Mouse (Mus musculus): Measurements from ENCODE around the gene Memo1. TPM values are rescaled to one million over a fixed set of nuclear protein-coding genes. Genes with fewer than 3 reads are reported as not detected.
"Not testable (repeated sequence)": the region's sequence is repeated elsewhere in the genome, so short reads cannot be mapped to it uniquely, and the experiment has no call there.

Gene Memo1
- polyA plus RNA-seq, 1 experiment from 2014 or later: 99.2 TPM

GRCm38 (mm10) chr17:74304060-74304459, 8.7 kb upstream of the Memo1 start:
- WGBS: 88% methylated on average over 4 of the region's 4 CpGs
- ATAC-seq (ENCODE audit: insufficient read depth): no peak

DNA sequence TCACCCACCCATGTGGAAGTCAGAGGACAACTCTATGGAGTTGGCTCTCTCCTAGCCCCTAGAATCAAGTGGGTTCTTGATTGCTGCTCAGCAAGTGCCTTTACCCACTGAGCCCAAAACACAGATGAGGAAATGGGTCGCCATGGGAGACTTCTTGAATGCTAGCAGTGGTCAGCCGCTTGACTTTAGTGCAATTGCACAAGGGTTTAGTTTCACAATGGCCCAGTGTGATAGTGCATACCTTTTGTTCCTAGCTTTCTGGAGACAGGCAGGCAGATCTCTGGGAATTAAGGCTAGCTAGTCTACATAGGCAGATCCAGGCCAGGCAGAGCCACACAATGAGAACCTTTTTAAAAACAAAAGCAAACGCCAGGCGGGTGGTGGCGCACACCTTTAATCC, 4.8 kb upstream of the Memo1 start:
- Histone ChIP-seq H3K4me2 (no peak overlapping the region), H3K36me3 (ENCODE audit: insufficient read depth) (peaks cover 42% of the 10 kb centered on the region), H3K27ac (ENCODE audit: low read depth) (no peak overlapping the region), H3K9ac (no peak overlapping the region), H3K27me3 (ENCODE audit: insufficient read depth, low read length) (no peaks in the 10 kb centered on the region), H3K4me3 (ENCODE audit: low read depth, low read length) (no peak overlapping the region), H3K4me1 (ENCODE audit: insufficient read depth) (no peaks in the 10 kb centered on the region), H3K9me3 (ENCODE audit: low read depth, low read length) (no peaks in the 10 kb centered on the region)
- no peak for TF ChIP-seq CTCF (IDR thresholded peaks at IDR 0.05; ENCODE audit: low read depth)
- ATAC-seq (ENCODE audit: insufficient read depth): no peak
- WGBS: 92% methylated on average over 5 of the region's 5 CpGs
- no peak for DNase-seq

More at GRCm38 (mm10) chr17:74304060-74304459, 8.7 kb upstream of the Memo1 start:
- DNase-seq: no peak
- no peaks in the 10 kb centered on the region for H3K4me1 ChIP-seq (ENCODE audit: insufficient read depth)
- no peak overlapping the region for H3K27ac ChIP-seq (ENCODE audit: low read depth)
- no peaks in the 10 kb centered on the region for H3K9me3 ChIP-seq (ENCODE audit: low read depth, low read length)
- no peak overlapping the region for H3K4me3 ChIP-seq (ENCODE audit: low read depth, low read length)
- no peak overlapping the region for H3K9ac ChIP-seq
- no peak for TF ChIP-seq CTCF (IDR thresholded peaks at IDR 0.05; ENCODE audit: low read depth)
- no peak overlapping the region for H3K4me2 ChIP-seq
- H3K36me3 ChIP-seq (ENCODE audit: insufficient read depth): peaks cover 63% of the 10 kb centered on the region
- no peaks in the 10 kb centered on the region for H3K27me3 ChIP-seq (ENCODE audit: insufficient read depth, low read length)

DNA sequence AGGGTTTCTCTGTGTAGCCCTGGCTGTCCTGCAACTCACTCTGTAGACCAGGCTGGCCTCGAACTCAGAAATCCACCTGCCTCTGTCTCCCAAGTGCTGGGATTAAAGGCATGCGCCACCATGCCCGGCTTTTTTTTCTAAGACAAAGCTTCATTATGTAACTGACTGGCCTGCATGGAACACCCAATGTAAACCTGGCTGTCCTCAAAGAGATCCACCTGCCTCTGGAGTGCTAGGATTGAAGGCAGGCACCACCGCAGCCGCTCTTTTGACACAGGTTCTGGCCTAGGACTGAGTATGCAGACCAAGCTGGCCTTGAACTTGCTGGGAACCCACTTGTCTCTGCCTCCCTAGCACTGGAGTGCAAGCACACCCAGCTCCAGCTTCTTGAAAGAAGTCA, 1.7 kb upstream of the Memo1 start:
- peaks cover 30% of the 10 kb centered on the region for H3K36me3 ChIP-seq (ENCODE audit: insufficient read depth)
- not testable (repeated sequence) for H3K4me2 ChIP-seq; ATAC-seq (ENCODE audit: insufficient read depth)

DNA sequence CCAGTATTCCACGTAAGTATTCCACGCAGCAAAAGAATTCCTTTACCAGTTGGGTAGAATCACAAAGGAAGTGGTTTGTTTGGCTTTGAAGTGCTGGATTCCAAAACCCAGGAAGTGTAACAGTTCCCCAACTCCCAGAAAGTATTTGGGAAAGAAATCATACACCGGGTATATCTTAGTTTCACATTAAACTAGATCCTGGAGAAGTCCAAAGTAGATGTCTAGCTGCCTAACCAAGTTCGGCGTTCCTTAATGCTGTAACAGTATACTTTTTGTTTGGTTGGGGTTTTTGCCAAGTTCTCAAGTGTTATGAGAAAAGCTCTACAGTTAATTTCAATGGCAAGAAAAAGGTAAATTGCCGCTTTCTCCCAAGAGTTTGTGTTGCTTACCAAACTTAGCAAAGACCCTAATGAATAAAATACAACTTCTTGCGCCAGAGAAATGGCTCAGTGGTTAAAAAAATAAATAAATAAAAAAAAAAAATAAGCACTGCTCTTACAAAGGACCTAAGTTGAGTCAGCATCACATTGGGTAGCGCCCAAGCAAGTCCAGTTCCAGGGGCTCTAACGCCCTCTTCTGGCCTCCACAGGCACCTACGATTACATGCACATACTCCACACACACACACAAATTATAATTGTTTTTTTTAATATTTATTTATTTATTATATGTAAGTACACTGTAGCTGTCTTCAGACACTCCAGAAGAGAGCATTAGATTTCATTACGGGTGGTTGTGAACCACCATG, 929 bp upstream of the Memo1 start:
- ATAC-seq (ENCODE audit: insufficient read depth) (no peak), DNase-seq (peak; percentile 81)
- peak overlapping the region; percentile 91 for H3K4me3 ChIP-seq (ENCODE audit: low read depth, low read length)

More for the DNA sequence above, 1.7 kb upstream of the Memo1 start:
- not testable (repeated sequence) for H3K9ac ChIP-seq; H3K4me3 ChIP-seq (ENCODE audit: low read depth, low read length); H3K27me3 ChIP-seq (ENCODE audit: insufficient read depth, low read length); H3K4me1 ChIP-seq (ENCODE audit: insufficient read depth); H3K27ac ChIP-seq (ENCODE audit: low read depth); H3K9me3 ChIP-seq (ENCODE audit: low read depth, low read length); DNase-seq
- 81% methylated on average over 5 of the region's 5 CpGs for WGBS

DNA sequence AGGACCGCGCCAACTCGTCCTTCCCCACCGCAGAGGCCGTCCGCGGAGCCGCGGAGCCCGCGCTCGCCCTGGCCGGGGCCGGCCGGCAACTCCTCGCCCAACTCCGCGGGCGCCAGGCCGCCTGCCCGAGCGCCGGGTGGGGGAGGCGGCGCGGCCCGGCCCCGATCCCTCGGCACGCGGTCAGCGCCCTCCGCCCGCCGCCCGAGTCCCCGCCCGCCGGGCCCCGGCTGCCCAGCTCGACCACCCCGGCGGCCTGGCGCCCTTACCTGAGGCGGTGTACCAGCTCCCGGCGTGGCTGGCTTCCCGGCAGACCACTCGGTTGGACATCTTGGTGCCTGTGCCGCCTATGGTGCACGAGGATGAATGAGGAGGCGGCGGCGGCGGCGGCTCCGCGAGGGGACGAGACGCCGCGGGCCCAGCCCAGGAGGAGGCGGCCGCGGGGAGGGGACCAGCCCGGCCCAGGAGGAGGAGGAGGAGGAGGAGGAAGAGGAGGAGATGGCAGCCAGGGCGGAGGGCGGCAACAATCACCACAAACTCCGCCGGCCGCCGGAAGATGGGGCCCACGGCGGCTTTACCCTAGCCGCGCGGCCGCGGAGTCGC, 795 bp downstream of the Memo1 start:
- TF ChIP-seq CTCF (IDR thresholded peaks at IDR 0.05; ENCODE audit: low read depth): no peak
- peak overlapping the region; percentile 99 for H3K27ac ChIP-seq (ENCODE audit: low read depth)
- under 1% methylated on average over 74 of the region's 80 CpGs for WGBS
- peak overlapping the region; percentile 90 for H3K9ac ChIP-seq
- peaks cover 10% of the 10 kb centered on the region; the same call in 1 of the 2 replicates for H3K4me1 ChIP-seq (ENCODE audit: insufficient read depth)
- DNase-seq: peak; percentile 88
- no peaks in the 10 kb centered on the region for H3K27me3 ChIP-seq (ENCODE audit: insufficient read depth, low read length)
- peak; percentile 86 for ATAC-seq (ENCODE audit: insufficient read depth)
- H3K36me3 ChIP-seq (ENCODE audit: insufficient read depth): peaks cover 8% of the 10 kb centered on the region; the same call in 1 of the 2 replicates
- peak overlapping the region; percentile 91 for H3K4me3 ChIP-seq (ENCODE audit: low read depth, low read length)
- peak overlapping the region; percentile 63 for H3K4me2 ChIP-seq
- no peaks in the 10 kb centered on the region for H3K9me3 ChIP-seq (ENCODE audit: low read depth, low read length)

More for the DNA sequence above, 929 bp upstream of the Memo1 start:
- no peaks in the 10 kb centered on the region for H3K9me3 ChIP-seq (ENCODE audit: low read depth, low read length)
- no peaks in the 10 kb centered on the region for H3K27me3 ChIP-seq (ENCODE audit: insufficient read depth, low read length)
- 35% methylated on average over 11 of the region's 11 CpGs for WGBS
- TF ChIP-seq CTCF (IDR thresholded peaks at IDR 0.05; ENCODE audit: low read depth): peak; percentile 42
- peak overlapping the region; percentile 99 for H3K27ac ChIP-seq (ENCODE audit: low read depth)
- peaks cover 23% of the 10 kb centered on the region for H3K36me3 ChIP-seq (ENCODE audit: insufficient read depth)
- H3K4me1 ChIP-seq (ENCODE audit: insufficient read depth): peaks cover 10% of the 10 kb centered on the region; the same call in 1 of the 2 replicates
- H3K9ac ChIP-seq: peak overlapping the region; percentile 90
- peak overlapping the region; percentile 63 for H3K4me2 ChIP-seq

GRCm38 (mm10) chr17:74293687-74294425, 1.5 kb downstream of the Memo1 start:
- Histone ChIP-seq H3K36me3 (ENCODE audit: insufficient read depth) (peaks cover 3% of the 10 kb centered on the region; the same call in 1 of the 2 replicates), H3K4me1 (ENCODE audit: insufficient read depth) (peaks cover 10% of the 10 kb centered on the region; the same call in 1 of the 2 replicates), H3K4me2 (peak overlapping the region; percentile 63), H3K9me3 (ENCODE audit: low read depth, low read length) (no peaks in the 10 kb centered on the region), H3K27me3 (ENCODE audit: insufficient read depth, low read length) (no peaks in the 10 kb centered on the region), H3K27ac (ENCODE audit: low read depth) (peak overlapping the region; percentile 99), H3K9ac (peak overlapping the region; percentile 90), H3K4me3 (ENCODE audit: low read depth, low read length) (peak overlapping the region; percentile 91)
- no peak for TF ChIP-seq CTCF (IDR thresholded peaks at IDR 0.05; ENCODE audit: low read depth)
- DNase-seq (peak; percentile 59), ATAC-seq (ENCODE audit: insufficient read depth) (no peak)
- WGBS: 2% methylated on average over 18 of the region's 18 CpGs

All from lung, embryonic 14.5 days (tissue).